Mouse (Mus musculus) limb, embryonic 12.5 days (tissue): Measurements from ENCODE around the gene Gm42906. TPM values are rescaled to one million over a fixed set of nuclear protein-coding genes. Genes with fewer than 3 reads are reported as not detected.
A peak's percentile ranks its signal among the peaks of the same experiment; 100 is the strongest.

ENCODE experiments used
- ATAC-seq: fragments of 200-750 bp; cut with Nextera tagmentation; 2 replicates; pipeline ENCODE4 v1.8.0; 2017; ENCODE audit warnings: low read depth, moderate TSS enrichment; ENCODE audit not compliant: insufficient number of reproducible peaks, insufficient read depth, low FRiP score, low TSS enrichment
- H3K27ac ChIP-seq: fragments of 300-500 bp; sonication (generic); 2 replicates; pipeline ENCODE4 v1.5.1; 2016; ENCODE audit warnings: mild to moderate bottlenecking, moderate library complexity
- H3K27me3 ChIP-seq: fragments of 300-500 bp; sonication (generic); 2 replicates; pipeline ENCODE4 v1.6.1; 2016; ENCODE audit warnings: mild to moderate bottlenecking, moderate library complexity
- H3K36me3 ChIP-seq: fragments of 300-500 bp; sonication (generic); 2 replicates; pipeline ENCODE4 v1.6.1; 2016; ENCODE audit warnings: mild to moderate bottlenecking, moderate library complexity
- H3K4me1 ChIP-seq: fragments of 300-500 bp; sonication (generic); replicated peaks from 2 replicates; pipeline ENCODE4 v1.6.1; 2016
- H3K4me2 ChIP-seq: fragments of 300-500 bp; sonication (generic); 2 replicates; pipeline ENCODE4 v1.6.1; 2016; ENCODE audit warnings: mild to moderate bottlenecking, moderate library complexity
- H3K4me3 ChIP-seq: fragments of 300-500 bp; sonication (generic); replicated peaks from 2 replicates; pipeline ENCODE4 v1.5.1; 2016; ENCODE audit warnings: mild to moderate bottlenecking
- H3K9ac ChIP-seq: fragments of 300-500 bp; sonication (generic); replicated peaks from 2 replicates; pipeline ENCODE4 v1.6.1; 2016; ENCODE audit warnings: mild to moderate bottlenecking, moderate library complexity
- H3K9me3 ChIP-seq: fragments of 300-500 bp; sonication (generic); 2 replicates; pipeline ENCODE4 v1.6.1; 2016; ENCODE audit warnings: mild to moderate bottlenecking, moderate library complexity
- WGBS: fragments of 180-500 bp; shearing (Covaris S2); methylation state at CpG from one replicate; pipeline ENCODE4 v1.1.7; 2016; 5-methylcytosine and 5-hydroxymethylcytosine counted together
- polyA plus RNA-seq: library from polyadenylated mRNA; unstranded; fragments of >200 nt; fragmentation: Nextera tagmentation; extraction: Ambion mirVana; gene quantifications from 2 replicates; pipeline ENCODE4 v1.2.1, GENCODE M21; 2016

Gm42906 gene
- polyA plus RNA-seq, 1 experiment from 2014 or later, result not detected

DNA sequence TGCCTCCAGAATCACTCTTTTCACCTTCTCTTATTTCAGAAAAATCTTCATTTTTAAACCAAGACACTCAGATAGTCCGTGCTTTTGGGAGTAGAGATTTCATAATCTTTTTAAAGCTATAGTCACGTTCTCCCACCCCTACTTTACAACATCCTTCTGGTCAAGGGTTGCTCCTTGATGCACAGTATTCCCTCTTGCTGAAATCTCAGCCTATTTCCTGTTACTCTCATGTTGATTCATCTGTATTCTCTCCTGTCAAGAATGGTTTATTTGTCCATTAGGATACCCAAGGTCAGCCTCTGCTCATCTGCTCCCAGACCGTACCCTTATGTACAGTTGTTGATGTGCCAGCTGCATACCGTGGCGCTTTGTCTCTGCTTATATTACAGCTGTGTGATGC lies 284.0 kb downstream of the Gm42906 start:
- Histone ChIP-seq H3K27ac (peak overlapping the region; percentile 95), H3K36me3 (no peaks in the 10 kb centered on the region), H3K4me3 (no peak overlapping the region), H3K27me3 (no peaks in the 10 kb centered on the region), H3K4me1 (peaks cover 34% of the 10 kb centered on the region), H3K9ac (no peak overlapping the region), H3K4me2 (0 out of 2 replicates have a peak overlapping the region, but pooled peaks have one; percentile 28), H3K9me3 (no peaks in the 10 kb centered on the region)
- no peak for ATAC-seq
- 73% methylated on average over 5 of the region's 5 CpGs for WGBS

- H3K9ac ChIP-seq, result 0 out of 2 replicates have a peak overlapping the region, but pooled peaks have one; percentile 18
- ATAC-seq, result peak; percentile 79; the same call in 1 of the 2 replicates
- H3K4me1 ChIP-seq, result peaks cover 34% of the 10 kb centered on the region
- H3K27ac ChIP-seq, result peak overlapping the region; percentile 95
- H3K4me3 ChIP-seq, result no peak overlapping the region
- H3K9me3 ChIP-seq, result no peaks in the 10 kb centered on the region
- H3K27me3 ChIP-seq, result no peaks in the 10 kb centered on the region
- H3K4me2 ChIP-seq, result peak overlapping the region; percentile 28
- 10% methylated on average over 11 of the region's 11 CpGs for WGBS
- H3K36me3 ChIP-seq, result no peaks in the 10 kb centered on the region
Measured at GRCm38 (mm10) chr5:151142671-151143601, 285.0 kb downstream of the Gm42906 start.

GRCm38 (mm10) chr5:151142241-151142640 lies 285.7 kb downstream of the Gm42906 start:
- Histone ChIP-seq H3K27me3 (no peaks in the 10 kb centered on the region), H3K27ac (peak overlapping the region; percentile 95), H3K4me1 (peaks cover 34% of the 10 kb centered on the region), H3K9ac (no peak overlapping the region), H3K4me2 (0 out of 2 replicates have a peak overlapping the region, but pooled peaks have one; percentile 28), H3K4me3 (no peak overlapping the region), H3K36me3 (no peaks in the 10 kb centered on the region), H3K9me3 (no peaks in the 10 kb centered on the region)
- 34% methylated on average over 5 of the region's 5 CpGs for WGBS
- no peak for ATAC-seq

- no peak overlapping the region for H3K27ac ChIP-seq
- no peaks in the 10 kb centered on the region for H3K27me3 ChIP-seq
- peaks cover 35% of the 10 kb centered on the region for H3K4me1 ChIP-seq
- H3K9me3 ChIP-seq, result 0 out of 2 replicates have a peak, but pooled peaks cover 7% of the 10 kb centered on the region
- H3K4me3 ChIP-seq, result no peak overlapping the region
- 91% methylated on average over 5 of the region's 5 CpGs for WGBS
- H3K9ac ChIP-seq, result no peak overlapping the region
- H3K36me3 ChIP-seq, result no peaks in the 10 kb centered on the region
- no peak for ATAC-seq
- H3K4me2 ChIP-seq, result no peak overlapping the region
Measured at GRCm38 (mm10) chr5:151137901-151138300, 290.1 kb downstream of the Gm42906 start.

DNA sequence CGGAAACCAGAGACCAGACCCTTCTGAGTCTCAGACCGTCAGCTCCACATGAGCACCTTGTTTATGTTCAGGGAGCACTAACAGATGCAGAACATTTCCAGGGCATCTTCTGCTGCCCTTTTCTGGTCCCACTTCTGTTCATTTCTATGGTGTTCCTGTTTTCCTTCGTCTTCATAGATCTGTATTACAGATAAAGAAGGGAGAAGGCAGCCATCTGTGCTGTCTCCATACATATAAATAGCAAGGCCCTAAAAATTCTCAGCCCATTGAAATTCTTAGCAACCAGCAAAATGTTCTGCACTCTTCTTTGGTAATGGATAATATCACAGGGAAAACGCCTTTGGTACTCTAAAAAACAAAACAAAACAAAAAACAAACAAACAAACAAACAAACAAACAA lies 290.7 kb downstream of the Gm42906 start:
- Histone ChIP-seq H3K27ac (peak overlapping the region; percentile 69), H3K4me3 (no peak overlapping the region), H3K36me3 (no peaks in the 10 kb centered on the region), H3K9me3 (0 out of 2 replicates have a peak, but pooled peaks cover 7% of the 10 kb centered on the region), H3K4me1 (peaks cover 29% of the 10 kb centered on the region), H3K27me3 (no peaks in the 10 kb centered on the region), H3K9ac (no peak overlapping the region), H3K4me2 (no peak overlapping the region)
- ATAC-seq, result no peak
- 54% methylated on average over 4 of the region's 4 CpGs for WGBS

DNA sequence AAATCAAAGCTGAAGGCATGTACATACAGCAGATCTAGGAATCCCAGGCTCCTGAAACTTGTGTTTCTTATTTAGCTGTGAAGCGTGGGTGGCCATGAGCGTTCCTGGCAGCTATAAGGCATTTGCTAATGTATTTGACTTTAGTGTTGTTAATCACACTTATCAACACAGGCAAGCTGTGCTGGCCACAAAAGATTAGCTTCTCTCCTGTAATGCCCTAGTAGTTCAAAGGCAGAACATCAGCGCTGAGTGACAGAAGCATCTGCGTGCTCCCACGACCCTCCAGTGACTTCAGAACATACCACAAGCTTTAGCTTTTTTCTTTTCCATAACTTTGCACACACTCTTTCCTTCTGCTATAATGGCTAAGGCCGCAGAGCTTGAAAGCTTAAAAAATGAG lies 292.0 kb downstream of the Gm42906 start:
- ATAC-seq, result peak; percentile 50; the same call in 1 of the 2 replicates
- H3K27me3 ChIP-seq, result no peaks in the 10 kb centered on the region
- peak overlapping the region; percentile 69 for H3K27ac ChIP-seq
- no peak overlapping the region for H3K9ac ChIP-seq
- H3K4me3 ChIP-seq, result no peak overlapping the region
- 42% methylated on average over 6 of the region's 6 CpGs for WGBS
- peaks cover 21% of the 10 kb centered on the region for H3K4me1 ChIP-seq
- H3K4me2 ChIP-seq, result no peak overlapping the region
- H3K9me3 ChIP-seq, result 0 out of 2 replicates have a peak, but pooled peaks cover 7% of the 10 kb centered on the region
- no peaks in the 10 kb centered on the region for H3K36me3 ChIP-seq

DNA sequence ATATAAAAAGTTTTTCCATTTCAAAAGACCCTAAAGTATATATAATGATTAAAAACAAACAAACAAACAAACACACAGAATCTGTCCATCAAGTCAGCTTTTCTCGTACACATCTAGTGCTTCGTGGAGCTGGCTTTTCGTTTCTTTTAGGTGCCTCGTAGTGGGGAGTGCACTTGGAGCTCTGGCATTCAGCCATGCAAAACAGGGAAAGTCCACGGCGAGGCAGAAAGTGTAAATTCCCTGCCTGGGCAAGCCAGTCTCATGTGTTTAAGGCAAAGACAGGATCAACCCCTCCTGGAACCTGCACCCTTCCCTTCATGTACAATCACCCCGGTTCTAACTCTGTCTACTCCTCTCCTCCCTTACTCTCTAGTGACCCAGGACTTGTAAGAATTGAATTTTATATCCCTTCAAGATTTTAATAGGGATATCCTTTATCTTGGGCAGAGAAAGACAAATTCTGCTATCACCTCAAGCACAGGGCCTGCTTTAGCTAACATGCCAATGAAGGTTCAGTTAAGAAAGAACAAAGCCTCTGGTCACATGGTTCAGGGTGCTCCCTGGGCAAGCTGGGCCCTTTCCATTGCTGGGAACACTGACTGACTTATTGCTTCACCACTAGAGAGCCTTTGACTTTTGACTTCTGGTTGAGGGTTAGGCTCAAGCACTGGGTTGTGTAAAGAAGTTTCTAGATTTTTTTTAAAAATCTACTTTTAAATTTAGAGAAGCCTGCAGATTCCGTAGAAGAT lies 292.7 kb downstream of the Gm42906 start:
- no peak for ATAC-seq
- H3K4me2 ChIP-seq, result no peak overlapping the region
- H3K4me1 ChIP-seq, result peaks cover 21% of the 10 kb centered on the region
- H3K4me3 ChIP-seq, result no peak overlapping the region
- H3K9ac ChIP-seq, result no peak overlapping the region
- H3K36me3 ChIP-seq, result no peaks in the 10 kb centered on the region
- 0 out of 2 replicates have a peak, but pooled peaks cover 7% of the 10 kb centered on the region for H3K9me3 ChIP-seq
- peak overlapping the region; percentile 69 for H3K27ac ChIP-seq
- no peaks in the 10 kb centered on the region for H3K27me3 ChIP-seq
- whole genome bisulfite sequencing, result 75% methylated on average over 8 of the region's 8 CpGs

DNA sequence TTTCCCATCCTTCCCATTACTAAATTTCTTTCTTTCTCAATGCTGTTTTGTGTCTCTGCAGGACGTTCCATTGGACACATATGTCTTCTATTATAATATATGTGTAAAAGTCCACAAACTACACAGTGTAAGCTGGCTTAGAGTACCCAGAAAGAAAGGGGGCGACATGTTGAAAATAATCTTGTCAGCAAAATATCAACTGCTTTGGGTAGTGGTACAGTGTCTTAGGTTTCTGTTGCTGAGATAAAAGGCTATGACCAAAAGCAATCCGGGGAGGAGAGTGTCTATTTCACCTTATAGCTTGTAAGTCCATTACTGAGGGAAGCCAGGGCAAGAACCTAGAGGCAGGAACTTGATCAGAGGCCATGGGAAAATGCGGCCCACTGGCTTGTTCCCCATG lies 293.8 kb downstream of the Gm42906 start:
- Histone ChIP-seq H3K9me3 (0 out of 2 replicates have a peak, but pooled peaks cover 7% of the 10 kb centered on the region), H3K4me1 (peaks cover 27% of the 10 kb centered on the region), H3K27ac (no peak overlapping the region), H3K9ac (no peak overlapping the region), H3K27me3 (no peaks in the 10 kb centered on the region), H3K4me2 (no peak overlapping the region), H3K4me3 (no peak overlapping the region), H3K36me3 (no peaks in the 10 kb centered on the region)
- no peak for ATAC-seq
- WGBS, result 84% methylated on average over 4 of the region's 4 CpGs

DNA sequence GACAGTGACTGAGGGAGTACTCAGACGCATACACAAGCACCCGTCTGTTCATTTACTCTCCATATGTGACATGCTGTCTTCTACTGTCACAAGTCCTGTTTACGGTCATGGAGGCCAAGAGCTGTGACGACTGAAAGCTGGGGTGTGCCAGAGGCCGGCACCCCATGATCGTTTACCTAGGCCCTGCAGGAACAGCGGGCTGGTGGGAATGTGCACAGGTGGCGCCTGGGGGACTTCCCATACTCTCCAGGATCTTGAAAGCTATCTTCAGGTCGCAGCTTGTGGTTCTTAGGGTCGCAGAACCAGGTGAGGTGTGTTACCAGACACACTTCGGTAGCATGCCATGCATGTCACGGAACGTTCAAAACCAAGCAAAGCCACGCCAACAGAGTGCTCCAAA lies 294.2 kb downstream of the Gm42906 start:
- H3K4me2 ChIP-seq, result no peak overlapping the region
- ATAC-seq, result no peak
- no peak overlapping the region for H3K4me3 ChIP-seq
- H3K36me3 ChIP-seq, result no peaks in the 10 kb centered on the region
- H3K27ac ChIP-seq, result no peak overlapping the region
- WGBS, result 90% methylated on average over 14 of the region's 14 CpGs
- no peak overlapping the region for H3K9ac ChIP-seq
- H3K9me3 ChIP-seq, result 0 out of 2 replicates have a peak, but pooled peaks cover 7% of the 10 kb centered on the region
- peaks cover 27% of the 10 kb centered on the region for H3K4me1 ChIP-seq
- no peaks in the 10 kb centered on the region for H3K27me3 ChIP-seq

DNA sequence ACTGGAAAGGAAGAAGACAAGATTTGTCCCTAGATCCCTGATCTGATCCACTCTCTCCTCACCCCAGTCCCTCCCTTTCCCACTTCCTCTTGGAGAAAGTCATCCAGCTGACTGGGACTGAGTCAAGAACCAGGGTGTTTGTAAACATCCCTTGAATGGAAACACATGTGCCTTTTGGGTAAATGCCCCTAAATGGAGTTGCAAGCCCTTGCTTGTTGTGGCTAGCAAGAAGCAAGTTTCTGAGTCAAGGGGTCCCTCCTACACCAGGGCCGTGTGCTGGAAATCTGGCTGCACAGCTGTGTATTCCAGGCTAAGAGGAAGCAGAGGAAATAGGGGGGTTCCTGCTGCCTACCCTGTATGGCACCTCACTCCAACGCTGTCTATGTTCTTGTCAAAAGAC lies 298.2 kb downstream of the Gm42906 start:
- ATAC-seq, result no peak
- WGBS, result 53% methylated on average over 2 of the region's 2 CpGs

DNA sequence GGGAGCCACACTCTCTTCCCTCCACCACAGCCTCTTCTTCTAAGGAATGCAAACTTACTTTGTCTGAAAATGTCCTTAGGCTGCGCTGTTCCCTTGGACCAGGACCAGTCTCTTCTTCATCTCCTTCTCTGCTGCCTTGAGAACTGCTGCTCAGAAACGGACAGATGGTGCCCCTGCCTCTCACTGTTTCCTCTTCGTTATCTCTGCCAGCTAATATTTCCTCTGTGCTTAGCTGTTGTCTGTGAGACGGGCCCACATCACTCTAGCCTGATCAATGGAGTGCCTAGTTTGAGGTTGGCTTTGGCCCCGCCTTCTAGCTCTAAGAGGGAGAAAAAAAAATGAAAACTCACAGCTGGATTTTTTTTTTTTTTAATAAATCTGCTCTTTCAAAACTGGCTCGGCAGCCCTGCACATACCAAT lies 300.7 kb downstream of the Gm42906 start:
- Histone ChIP-seq H3K9me3 (no peaks in the 10 kb centered on the region), H3K9ac (no peak overlapping the region; the same call in 1 of the 2 replicates), H3K4me3 (no peak overlapping the region), H3K36me3 (no peaks in the 10 kb centered on the region), H3K4me2 (peak overlapping the region; percentile 27), H3K27me3 (no peaks in the 10 kb centered on the region), H3K27ac (peak overlapping the region; percentile 62), H3K4me1 (peaks cover 25% of the 10 kb centered on the region)
- no peak for ATAC-seq
- WGBS, result 52% methylated on average over 6 of the region's 6 CpGs

More for the DNA sequence above, 298.2 kb downstream of the Gm42906 start:
- no peaks in the 10 kb centered on the region for H3K9me3 ChIP-seq
- H3K4me1 ChIP-seq, result peaks cover 25% of the 10 kb centered on the region
- no peak overlapping the region for H3K9ac ChIP-seq
- no peak overlapping the region for H3K27ac ChIP-seq
- H3K36me3 ChIP-seq, result no peaks in the 10 kb centered on the region
- no peak overlapping the region for H3K4me2 ChIP-seq
- H3K4me3 ChIP-seq, result no peak overlapping the region
- H3K27me3 ChIP-seq, result no peaks in the 10 kb centered on the region
